Mouse (Mus musculus) T-helper 17 cell (primary cell): ENCODE results near the gene Zp1.

Experiments
- in situ Hi-C, 2 experiments: fragments of 300-600 bp; cut with MboI, MseI; formaldehyde crosslinking; loops; 1 replicate in 1 of 2; 2 replicates in 1 of 2; pipeline ENCODE4 v1.15.1; 2025; ENCODE audit warnings: high pct_unique_total_duplicates in 2 of 2

The Zp1 gene

DNA sequence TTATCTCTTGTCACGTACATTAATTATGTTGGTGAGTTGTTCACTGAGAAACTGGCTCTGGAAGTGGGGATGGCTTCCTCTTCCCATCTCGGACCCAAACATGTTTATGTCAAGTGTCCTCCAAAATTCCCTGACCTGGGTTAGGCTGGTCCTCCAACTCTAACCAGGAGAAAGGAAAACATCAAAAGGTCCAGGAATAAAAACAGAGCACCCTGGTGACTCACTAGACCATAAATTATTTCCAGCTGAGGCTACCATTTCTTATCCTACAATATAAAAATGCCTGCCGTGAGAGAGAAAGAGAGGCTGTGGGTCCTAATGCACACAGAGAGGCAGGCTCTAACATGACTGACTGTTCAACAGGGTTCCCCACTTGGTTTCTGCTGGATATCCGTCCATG is 3.8 kb upstream of the Zp1 start:
- in situ Hi-C loops, result loop anchor here in 1 of 2 experiments (5.0 kb wide), 1 partner anchor 72 kb away; no protein-coding TSS in a partner anchor

DNA sequence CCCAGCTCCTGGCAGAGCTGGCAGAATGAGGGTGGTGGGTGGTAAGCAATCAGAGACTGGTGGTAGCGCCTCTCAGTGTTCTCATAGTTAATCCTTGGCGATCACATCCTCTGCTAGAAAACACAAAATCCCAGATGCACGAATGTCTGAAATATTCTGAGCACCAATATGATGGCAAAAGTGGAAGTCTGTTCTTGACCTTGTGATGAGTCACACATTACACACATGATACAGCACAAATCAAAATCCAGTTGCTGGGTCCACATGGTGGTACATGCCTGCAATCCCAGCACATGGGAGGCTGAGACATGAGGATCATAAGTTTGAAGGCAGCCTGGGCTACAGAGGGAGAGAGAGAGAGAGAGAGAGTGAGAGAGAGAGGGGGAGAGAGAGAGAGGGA is 626 bp upstream of the Zp1 start:
- in situ Hi-C loops, result loop anchor here in 1 of 2 experiments (5.0 kb wide), 1 partner anchor 69 kb away; no protein-coding TSS in a partner anchor

DNA sequence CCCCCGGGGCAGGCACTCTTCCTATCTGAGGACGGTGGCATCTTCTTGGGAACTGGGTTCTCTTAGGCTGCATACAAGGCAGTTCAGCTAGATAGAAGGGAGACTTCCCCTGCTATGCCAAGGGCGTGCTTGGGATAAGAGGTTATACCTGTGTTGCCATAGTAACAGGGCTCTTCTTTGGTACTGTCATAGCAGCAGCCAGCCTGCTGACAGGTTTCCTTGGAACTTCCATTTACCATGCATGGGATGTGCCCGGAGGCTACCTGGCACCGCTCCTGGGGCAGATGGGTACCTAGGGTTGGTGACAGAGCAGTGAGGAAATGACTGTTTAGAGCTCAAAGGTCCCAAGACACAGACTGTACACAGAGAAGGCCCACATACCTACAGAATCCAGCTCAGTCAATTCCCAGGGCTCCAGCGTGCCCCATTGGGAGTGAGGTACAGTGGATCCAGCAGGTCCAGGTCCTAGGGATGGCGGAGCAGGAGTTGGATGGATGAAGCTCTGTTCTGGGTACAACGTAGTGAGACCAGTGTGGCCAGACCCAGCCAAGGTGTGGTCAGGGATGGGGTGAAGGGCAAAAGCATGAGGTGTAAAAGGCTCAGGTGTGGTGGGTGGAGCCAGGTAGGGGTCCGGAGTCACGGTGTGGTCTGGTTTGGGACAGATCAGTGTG is 2.0 kb downstream of the Zp1 start:
- in situ Hi-C loops, result no loop called here

DNA sequence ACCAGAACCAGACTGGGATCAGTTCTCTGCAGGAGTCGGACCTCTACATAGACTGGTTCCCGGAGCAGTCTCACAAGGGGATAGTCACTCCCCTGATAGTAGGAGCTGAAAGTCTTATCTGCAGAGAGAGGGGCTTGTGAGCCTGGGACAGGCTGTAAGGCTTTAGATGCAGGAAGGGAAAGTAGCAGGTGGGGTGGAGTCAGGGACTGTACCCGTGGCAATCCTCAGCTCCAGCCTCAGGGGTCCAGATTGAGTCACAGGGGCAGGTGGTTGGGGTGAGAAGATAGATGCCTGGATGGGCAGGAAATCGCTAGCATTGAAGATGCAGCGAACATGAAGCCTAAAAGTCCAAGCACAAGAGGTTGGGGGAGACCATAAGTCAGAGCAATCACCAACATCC is 3.9 kb downstream of the Zp1 start:
- in situ Hi-C loops, result no loop called here

DNA sequence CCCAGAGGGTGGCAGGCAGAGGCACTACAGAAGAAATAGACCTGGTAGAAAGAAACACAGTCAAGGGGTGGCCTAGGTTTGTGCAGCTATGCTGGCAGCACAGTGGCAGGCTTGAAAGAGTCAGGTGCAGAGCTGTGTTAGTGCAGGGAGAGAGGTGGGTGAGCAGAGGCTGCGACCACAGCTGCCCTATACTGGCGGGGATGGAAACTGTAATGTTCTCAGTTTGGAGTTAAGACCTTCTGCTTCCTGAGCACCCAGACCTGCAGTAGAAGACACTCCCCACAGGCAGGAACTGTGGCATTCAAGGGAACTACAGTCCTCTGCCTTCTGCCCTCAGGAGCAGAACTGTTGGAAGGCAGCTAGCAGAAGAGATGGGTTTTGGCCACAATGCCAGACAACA is 5.6 kb downstream of the Zp1 start:
- in situ Hi-C loops, result loop anchor here in 1 of 2 experiments (5.0 kb wide), 1 partner anchor 47 kb away; no protein-coding TSS in a partner anchor

DNA sequence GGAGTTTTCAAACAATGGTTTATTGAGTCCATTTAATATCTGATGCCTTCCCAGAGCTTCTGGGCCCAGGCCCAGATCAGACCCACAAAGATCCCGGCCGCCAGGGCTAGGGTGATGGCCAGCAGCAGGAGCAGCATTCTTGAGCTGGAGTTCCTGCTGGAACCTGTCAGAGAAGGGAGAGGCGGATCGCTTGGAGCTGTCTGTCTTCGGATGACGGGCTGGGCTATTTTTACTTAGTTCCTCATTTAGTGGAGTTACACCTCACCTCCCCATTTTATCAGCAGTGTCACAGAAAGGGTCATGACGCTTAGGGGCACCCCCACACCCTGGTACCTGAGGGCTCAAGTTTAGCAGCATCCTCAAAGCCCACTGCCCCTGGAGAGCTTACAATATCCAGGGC is 6.1 kb downstream of the Zp1 start:
- in situ Hi-C loops, result loop anchor here in 1 of 2 experiments (5.0 kb wide), 1 partner anchor 48 kb away; no protein-coding TSS in a partner anchor

DNA sequence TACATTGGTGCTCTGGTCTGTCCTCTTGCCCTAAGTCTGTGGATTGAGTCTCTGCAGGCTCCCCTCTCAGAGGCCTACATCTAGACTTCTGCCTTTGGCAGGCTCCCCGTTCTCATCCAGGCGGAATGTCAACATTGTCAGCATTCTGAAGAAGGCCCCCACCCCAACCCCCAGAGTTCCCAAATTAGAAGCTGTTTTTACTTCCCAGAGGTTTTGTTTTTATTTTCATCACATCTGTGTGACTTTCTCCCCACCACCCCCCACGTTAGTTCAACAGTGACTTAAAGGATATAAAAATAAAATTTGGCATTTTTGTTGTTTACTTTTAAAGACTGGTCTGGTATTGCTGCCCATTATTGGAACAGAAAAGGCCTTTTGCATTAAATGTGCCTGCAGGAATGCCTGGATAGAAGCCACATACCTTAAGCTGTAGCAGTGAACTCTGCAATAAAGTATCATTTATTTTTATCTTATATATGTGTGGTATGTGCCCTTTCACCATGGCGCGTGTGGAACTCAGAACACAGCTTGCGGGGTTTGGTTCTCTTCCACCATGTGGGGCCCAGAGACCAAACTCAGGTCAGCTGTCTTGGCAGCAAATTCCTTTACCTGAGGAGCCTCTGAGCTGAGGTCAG is 11.2 kb downstream of the Zp1 start:
- in situ Hi-C loops, result no loop called here

DNA sequence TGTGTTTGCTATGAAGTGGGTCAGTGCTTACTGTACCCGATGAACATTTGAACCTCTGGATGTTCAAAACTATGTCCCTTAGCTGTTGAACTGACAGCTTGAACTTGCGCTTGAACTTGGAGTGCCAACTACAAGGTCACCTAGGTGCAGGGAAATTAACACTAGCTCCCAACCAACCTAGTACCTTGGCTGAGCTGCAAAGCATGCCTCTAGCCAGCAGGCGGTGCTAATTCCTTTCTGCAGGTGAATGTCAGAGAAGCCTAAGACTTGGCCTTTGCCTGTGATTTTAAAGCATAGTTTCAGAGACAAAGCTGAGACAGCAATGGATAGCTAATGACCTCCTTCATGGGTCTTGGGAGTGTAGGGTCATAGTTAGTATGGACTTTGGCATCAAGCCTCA is 12.5 kb downstream of the Zp1 start:
- in situ Hi-C loops, result no loop called here

DNA sequence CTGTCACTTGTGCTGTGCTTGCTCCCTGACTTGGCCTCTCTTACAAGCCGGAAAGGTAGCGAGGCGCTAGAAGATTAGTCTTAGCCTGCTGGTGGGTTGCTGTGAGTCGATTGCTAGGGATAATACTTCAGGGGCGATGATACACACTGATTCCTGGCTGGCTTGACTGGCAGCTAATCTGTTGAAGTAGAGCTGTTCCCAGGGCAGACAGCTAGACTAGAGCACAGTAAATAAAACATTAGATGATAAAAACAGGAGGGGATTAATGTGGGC is 14.8 kb downstream of the Zp1 start:
- in situ Hi-C loops, result no loop called here

DNA sequence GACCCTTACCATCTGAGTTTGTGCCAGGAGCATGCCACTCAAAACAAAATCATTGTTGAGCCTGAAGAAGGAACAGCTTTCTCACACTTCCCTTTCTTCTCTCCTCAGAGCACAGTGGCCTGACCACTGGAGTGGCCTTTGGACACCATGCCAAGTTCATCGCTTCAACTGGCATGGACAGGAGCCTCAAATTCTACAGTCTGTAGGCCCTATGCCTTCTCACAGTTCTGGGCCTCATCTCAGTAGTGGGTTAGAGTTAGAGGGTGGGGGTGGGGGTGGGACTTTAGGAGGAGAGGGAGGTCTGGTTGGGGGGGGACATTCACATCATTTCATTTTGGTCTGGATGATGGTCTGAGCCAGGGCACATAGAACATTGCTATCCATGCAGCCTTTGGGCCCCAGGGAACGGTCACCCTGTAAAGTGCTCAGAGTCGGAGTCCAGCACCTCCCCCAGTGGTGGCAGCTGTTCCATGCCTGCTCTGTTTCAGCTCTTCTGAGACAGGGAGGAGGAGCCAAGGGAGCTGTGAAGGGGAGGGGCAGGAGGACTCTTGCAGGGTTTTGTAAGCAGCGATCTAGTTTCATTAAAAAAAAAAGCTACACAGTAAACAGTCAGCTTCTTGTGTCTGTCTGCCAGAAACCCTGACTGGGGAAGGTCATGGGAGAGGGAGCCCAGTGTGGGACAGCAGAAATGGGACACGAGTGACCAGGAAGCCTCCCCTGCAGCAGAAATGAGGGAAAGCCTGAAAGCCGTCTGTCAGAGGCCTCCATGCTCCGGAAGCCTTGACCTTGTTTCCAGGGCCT is 15.3 kb downstream of the Zp1 start:
- in situ Hi-C loops, result loop anchor here in 1 of 2 experiments (5.0 kb wide), 1 partner anchor 57 kb away; no protein-coding TSS in a partner anchor

DNA sequence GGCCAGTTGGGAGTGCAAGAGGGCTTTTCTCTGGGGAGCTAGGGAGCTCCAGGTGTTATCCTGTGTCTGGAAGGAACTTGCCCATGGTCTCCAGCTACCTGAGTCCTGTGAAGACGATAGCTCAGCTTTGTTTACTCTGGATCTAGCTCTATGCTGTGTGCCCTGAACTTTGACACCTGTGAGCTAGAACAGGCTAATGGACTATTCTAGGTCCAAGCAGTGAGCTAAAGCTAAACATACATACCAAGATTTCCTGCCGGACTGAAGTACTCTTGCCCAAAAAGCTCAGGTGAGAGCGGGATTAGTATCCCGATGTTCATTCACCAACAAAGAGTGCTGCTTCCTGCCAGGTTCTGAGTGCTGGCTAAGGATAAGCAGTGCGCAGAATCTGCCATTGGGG is 15.9 kb downstream of the Zp1 start:
- in situ Hi-C loops, result loop anchor here in 1 of 2 experiments (5.0 kb wide), 1 partner anchor 58 kb away; no protein-coding TSS in a partner anchor

DNA sequence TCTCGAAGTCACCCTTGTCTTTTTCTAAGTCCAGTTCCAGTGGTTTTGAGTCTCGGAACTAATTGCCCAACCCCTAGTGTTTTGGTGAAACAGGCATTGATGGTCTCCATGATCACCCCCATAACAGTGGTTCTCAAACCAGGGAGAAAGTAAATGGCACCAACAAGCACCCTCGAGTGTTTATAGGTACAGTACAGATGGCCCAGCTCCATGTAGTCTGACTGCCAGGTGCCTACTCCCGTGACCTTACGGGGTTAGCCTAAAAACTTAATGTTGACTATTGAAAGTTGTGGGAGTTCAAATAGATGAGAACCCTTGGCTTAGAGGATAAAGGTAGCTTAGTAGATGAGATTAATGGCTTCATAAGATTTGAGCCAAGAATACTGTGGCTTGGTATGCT is 19.4 kb downstream of the Zp1 start:
- in situ Hi-C loops, result loop anchor here in 1 of 2 experiments (5.0 kb wide), 1 partner anchor 61 kb away; no protein-coding TSS in a partner anchor

DNA sequence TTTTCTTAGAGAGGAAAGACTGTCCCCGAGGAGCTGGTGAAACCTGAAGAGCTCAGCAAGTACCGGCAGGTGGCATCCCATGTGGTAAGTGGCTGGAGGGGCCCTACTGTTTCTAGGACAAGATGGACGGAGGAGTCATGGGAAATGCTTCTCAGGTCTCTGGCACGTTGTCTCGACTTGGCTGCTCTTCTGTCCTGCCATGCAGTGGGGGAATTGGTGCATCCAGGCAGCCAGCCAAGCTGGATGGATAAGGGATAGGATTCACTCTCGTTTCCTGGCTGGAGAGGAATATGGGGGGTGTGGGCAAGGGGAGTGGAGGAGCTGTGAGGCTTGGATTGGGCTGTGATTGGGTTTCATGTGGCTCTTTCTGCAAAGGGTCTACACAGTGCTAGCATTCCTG is 20.1 kb downstream of the Zp1 start:
- in situ Hi-C loops, result loop anchor here in 1 of 2 experiments (5.0 kb wide), 1 partner anchor 62 kb away; no protein-coding TSS in a partner anchor

DNA sequence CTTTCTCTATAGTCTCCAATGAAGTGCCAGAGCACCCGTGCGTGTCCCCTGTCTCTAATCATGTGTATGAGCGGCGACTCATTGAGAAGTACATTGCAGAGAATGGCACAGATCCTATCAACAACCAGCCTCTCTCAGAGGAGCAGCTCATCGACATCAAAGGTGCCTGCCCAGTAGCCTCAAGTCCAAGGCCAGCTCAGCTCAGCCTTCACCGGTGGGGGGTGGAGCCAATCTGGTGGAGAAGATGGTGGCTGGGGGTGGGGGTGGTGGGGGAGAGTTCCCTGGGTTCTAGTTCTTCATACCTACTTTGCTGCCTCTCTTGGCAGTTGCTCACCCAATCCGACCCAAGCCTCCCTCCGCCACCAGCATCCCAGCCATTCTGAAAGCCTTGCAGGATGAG is 22.9 kb downstream of the Zp1 start:
- in situ Hi-C loops, result loop anchor here in 1 of 2 experiments (25.0 kb wide), 1 partner anchor 1565 kb away; the partner anchor contains the start of gene Mpeg1

DNA sequence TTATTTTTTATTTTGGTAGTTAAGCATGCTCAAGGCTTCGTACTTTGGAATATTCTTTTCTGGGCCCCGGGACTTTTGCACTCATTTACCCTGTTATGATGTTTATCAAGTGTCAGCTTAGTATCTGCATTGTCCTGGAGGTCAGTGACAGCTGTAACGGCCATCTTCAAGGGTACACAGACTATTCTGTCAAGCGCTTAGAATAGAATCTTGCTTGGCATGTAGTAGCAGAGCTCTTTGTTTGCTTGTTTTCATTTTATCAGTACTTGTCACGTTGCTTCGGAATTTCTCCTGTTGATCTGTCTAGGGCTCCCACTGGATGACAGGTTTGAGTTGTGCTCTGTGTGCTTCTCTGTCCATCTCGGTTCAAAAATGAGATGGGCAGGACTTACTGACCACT is 23.6 kb downstream of the Zp1 start:
- in situ Hi-C loops, result loop anchor here in 1 of 2 experiments (25.0 kb wide), 1 partner anchor 1565 kb away; the partner anchor contains the start of gene Mpeg1

DNA sequence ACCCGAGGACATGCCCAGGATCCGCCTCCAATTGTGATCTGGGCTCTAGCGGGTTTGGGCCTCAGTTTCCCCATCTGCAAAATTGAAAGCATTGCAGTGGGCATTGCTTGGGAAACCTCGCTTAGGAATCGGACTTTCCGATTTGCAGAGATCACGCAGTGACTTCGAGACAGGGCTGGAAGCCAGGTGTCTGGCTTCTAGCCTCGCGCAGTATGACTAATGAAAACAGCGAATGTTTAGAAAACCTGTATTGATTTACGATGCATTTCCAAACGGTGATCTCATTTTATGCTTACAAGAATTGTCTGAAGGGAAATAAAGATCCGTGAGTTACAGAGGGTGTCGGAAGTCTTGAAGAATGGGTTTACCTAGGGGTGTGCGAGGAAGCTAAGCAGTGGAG is 24.7 kb downstream of the Zp1 start:
- in situ Hi-C loops, result loop anchor here in 1 of 2 experiments (25.0 kb wide), 1 partner anchor 1567 kb away; the partner anchor contains the start of gene Mpeg1

DNA sequence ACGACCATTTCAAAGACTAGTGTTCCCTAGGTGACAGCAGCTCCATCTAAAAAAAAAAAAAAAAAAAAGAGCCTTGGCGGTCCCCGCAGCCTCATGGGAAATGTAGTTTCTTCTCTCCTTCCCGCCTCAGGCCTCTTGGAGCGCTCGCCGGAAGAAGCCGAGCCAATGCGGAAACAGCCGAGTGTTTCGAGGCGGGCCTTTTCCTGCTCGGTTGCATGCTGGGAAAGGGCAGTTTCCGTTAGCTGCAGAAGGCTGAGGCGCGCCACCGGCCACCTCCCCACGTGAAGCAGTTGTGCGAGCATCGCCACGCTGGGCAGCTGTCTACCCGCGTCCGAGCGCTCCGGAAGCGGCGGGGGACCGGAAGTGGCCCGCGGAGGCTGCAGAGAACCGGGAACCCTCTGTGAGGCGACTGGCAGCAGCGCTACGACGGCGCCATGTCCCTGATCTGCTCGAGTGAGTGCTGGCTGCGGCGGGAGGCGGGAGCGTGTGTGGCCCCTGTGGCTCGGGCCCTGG is 25.4 kb downstream of the Zp1 start, which contains the start of gene Prpf19:
Gene Prpf19 (plus strand): TSS at position 216 of the 513 bp plus-strand sequence.
- in situ Hi-C loops, result loop anchor here in 1 of 2 experiments (25.0 kb wide), 1 partner anchor 1567 kb away; the partner anchor contains the start of gene Mpeg1

DNA sequence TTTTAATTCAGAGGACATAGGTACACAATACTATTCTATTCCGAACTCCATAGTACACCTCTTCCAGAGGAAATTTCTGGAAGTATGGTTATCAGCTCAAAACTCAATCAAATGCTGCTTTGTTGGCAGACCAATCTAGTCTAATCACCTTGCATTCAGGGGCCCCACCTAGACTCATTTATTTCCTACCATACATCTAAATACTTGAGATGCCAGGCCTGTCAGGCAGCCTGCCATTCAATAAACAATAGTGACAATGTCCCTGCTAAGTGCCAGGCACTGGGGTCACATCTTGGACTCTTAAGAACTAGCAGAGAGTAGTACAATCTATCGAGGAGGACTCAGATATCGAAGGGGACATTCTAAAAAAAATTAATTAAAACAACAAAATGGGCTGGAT is 28.2 kb downstream of the Zp1 start:
- in situ Hi-C loops, result loop anchor here in 1 of 2 experiments (25.0 kb wide), 1 partner anchor 1570 kb away; the partner anchor contains the start of gene Mpeg1

DNA sequence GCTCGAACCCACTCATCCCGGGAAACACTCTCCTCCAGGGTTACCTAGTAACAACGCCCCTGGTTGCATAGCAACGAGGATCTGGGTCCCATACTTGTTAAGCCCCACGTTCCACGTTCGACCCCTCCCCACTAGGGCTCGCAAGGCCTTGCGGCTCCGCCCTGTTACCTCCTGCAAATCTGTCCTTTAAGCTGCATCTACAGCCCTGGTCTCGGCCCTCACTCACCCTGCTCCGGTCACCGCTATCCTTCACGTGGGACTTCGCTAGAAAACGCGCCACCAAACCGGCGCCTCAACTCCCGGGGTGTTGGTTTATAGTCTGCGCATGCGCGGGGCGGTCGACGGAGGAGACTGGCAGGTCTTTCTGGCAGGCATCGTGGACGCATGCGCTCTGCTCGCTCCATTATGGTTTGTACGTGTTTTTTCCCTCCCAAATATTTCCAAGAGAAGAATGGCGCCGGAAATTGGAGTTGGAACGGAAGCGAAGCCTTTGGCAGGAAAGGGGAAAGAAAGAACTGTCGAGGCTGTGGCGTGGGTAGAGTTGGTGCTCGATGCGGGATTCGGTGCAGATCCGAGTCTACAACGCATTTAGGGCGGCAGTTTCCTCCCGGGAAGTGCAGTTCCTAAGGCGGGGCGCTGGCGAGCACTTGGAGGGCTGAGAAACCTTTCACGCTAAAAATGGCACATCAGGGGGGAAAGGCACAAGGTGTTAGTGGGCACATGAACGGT is 38.8 kb downstream of the Zp1 start, which contains the start of gene Tmem109:
Gene Tmem109 (minus strand): TSS at position 576 of the 729 bp plus-strand sequence.
- in situ Hi-C loops, result loop anchor here (5.0 to 25.0 kb wide), 2 partner anchors 34 to 1581 kb away; partner anchors contain the start of gene Mpeg1 (in 1 of the 2)

DNA sequence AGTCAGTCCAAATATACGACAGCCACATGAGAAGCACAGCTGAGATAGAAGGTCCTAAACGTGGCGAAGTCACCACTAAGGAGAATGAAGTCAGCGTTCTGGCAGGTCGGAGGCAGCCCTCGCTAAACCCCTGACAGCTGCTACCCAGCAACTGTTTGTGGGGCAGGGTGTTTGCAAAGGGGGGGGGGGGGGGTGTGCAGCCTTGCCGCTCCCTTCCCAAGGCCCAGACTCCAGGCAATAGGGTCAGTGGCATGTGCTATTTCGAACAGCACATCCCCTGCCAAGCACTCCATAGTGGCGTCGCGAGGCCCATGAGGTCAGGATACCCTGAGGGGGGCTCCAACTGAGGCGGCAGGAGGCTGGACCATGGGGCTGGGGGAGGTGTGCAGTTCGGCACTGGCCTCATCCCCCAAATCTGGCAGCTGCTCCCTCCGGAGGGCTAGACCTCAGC is 39.4 kb downstream of the Zp1 start:
- in situ Hi-C loops, result loop anchor here (5.0 to 25.0 kb wide), 2 partner anchors 34 to 1581 kb away; partner anchors contain the start of gene Mpeg1 (in 1 of the 2)
